9 mouse cellular contexts compared by ENCODE assay signal in genomic region chr13:93612660-93613607, GRCm38 (mm10). TPM values are rescaled to one million over a fixed set of nuclear protein-coding genes. Genes with fewer than 3 reads are reported as not detected.
A peak's percentile ranks its signal among the peaks of the same experiment; 100 is the strongest.
DNase-seq lines count a peak whose midpoint lies in the region; ATAC-seq and TF ChIP-seq lines count a peak whose summit lies in the region.
"Had no signal": no experiment of that assay in that cellular context is flagged by ENCODE, and none has a peak within 500 bp of the region (broad histone marks: within the 10 kb centered on the region; RNA-seq: fewer than 3 reads in every experiment).

No protein-coding gene starts in this region.

- H3K27me3 ChIP-seq in Patski, result peaks cover 3% of the 10 kb centered on the region
- no peaks in the 10 kb centered on the region for H3K27me3 ChIP-seq in hindbrain, embryonic 10.5 days (ENCODE audit: insufficient read depth, poor library complexity, severe bottlenecking)
- H3K27me3 ChIP-seq: neural tube, embryonic 12.5 days had no signal

- 63% methylated on average over 19 of the region's 19 CpGs for WGBS in hindbrain, embryonic 10.5 days

- peak; percentile 87 for ATAC-seq in Patski
- ATAC-seq in frontal cortex, adult (ENCODE audit: low TSS enrichment), result peak; percentile 75

- POLR2A ChIA-PET in Patski (lab: Charles Lee), result no interaction called here

- TF ChIP-seq CTCF in Patski (IDR thresholded peaks at IDR 0.05), result peak; percentile 92

- H3K36me3 ChIP-seq in hindbrain, embryonic 10.5 days, result no peaks in the 10 kb centered on the region
- H3K36me3 ChIP-seq: neural tube, embryonic 12.5 days had no signal

- DNase-seq in Patski (ENCODE audit: low read depth, low spot score), result no peak
- DNase-seq in cerebellum, adult 8-10 months, result peak; percentile 83
- DNase-seq in hindbrain, embryonic 10.5 days (ENCODE audit: low spot score), result peak; percentile 73
- DNase-seq in layer of hippocampus, adult 9-10 months (ENCODE audit: low spot score), result peak; percentile 71
- peak; percentile 86 for DNase-seq in lung, postnatal 10 days
- peak; percentile 40 for DNase-seq in retina, postnatal 7 days (ENCODE audit: low read depth, low spot score)
- peak; percentile 34 for DNase-seq in urinary bladder, postnatal 10 days (ENCODE audit: low spot score)

- in situ Hi-C loops in Patski (cut with MboI; ENCODE audit: low pct_unique_long_range_greater_than_20kb), result loop anchor here (25.0 kb wide), 1 partner anchor 626 kb away; no protein-coding TSS in a partner anchor

- no peaks in the 10 kb centered on the region for H3K4me1 ChIP-seq in hindbrain, embryonic 10.5 days (replicated peaks)
- H3K4me1 ChIP-seq: neural tube, embryonic 12.5 days had no signal

- H3K9me3 ChIP-seq in hindbrain, embryonic 10.5 days, result no peaks in the 10 kb centered on the region
- H3K9me3 ChIP-seq: neural tube, embryonic 12.5 days had no signal

- no peak overlapping the region for H3K27ac ChIP-seq in hindbrain, embryonic 10.5 days
- H3K27ac ChIP-seq: neural tube, embryonic 12.5 days had no signal

- no peak overlapping the region for H3K4me3 ChIP-seq in hindbrain, embryonic 10.5 days
- H3K4me3 ChIP-seq: neural tube, embryonic 12.5 days had no signal

- CTCF ChIA-PET in Patski (lab: Charles Lee), result interaction anchor here (0.8 to 3.2 kb wide), 11 partner anchors 11 to 627 kb away, joined by 3 to 9 read pairs (median 4); no protein-coding TSS in a partner anchor

RNA-seq across cellular contexts. Expression of gene Bhmt, which starts 24.8 kb away (rescaled TPM):
- not detected for polyA plus RNA-seq in Patski (2021)
- polyA plus RNA-seq in hindbrain, embryonic 10.5 days (2016; fragmentation: Nextera tagmentation; extraction: Ambion mirVana), result 0.29 and 0.37 TPM in 2 replicates
- polyA plus RNA-seq: neural tube, embryonic 12.5 days had no signal
